Mouse (Mus musculus) lung, adult 2 months (tissue): ENCODE measurements at regions not wholly inside any gene's neighbourhood (a gene's known extent, or its start where the extent isn't known, plus 50 kb on each side); places are given as distances from the start of the nearest gene placed in this dataset.

Experiments
- CTCF ChIP-seq: fragments of 200-500 bp; IDR thresholded peaks from 2 replicates; pipeline ENCODE4 v1.5.1; 2011; ENCODE audit warnings: mild to moderate bottlenecking, low read length, control low read depth; ENCODE audit not compliant: insufficient read depth
- POLR2A ChIP-seq: fragments of 200-500 bp; IDR thresholded peaks from 2 replicates; pipeline ENCODE4 v1.6.1; 2011; ENCODE audit warnings: low read depth, mild to moderate bottlenecking, control low read depth, low read length, borderline replicate concordance; ENCODE audit errors: extremely low read depth

- TF ChIP-seq CTCF = no peak
- TF ChIP-seq POLR2A = no peak
Measured at GRCm38 (mm10) chr3:115632417-115632743, 82.5 kb downstream of the S1pr1 start.
